ENCODE assay signal across 8 mouse cellular contexts in genomic region chr15:100706226-100706625, GRCm38 (mm10).
DNase-seq lines count a peak whose midpoint lies in the region.
"Had no signal": no experiment of that assay in that cellular context is flagged by ENCODE, and none has a peak within 500 bp of the region (broad histone marks: within the 10 kb centered on the region; RNA-seq: fewer than 3 reads in every experiment).

No protein-coding gene starts in this region.

- peak; percentile 93 for DNase-seq in CD4-positive helper T cell, adult 2 months (ENCODE audit: low read depth, low spot score)
- peak; percentile 93 for DNase-seq in T-cell, adult 2 months (ENCODE audit: low spot score)
- DNase-seq in lung, postnatal 4 days: peak; percentile 43 to 51
- peak; percentile 45 to 54 for DNase-seq in spleen, postnatal 14 days (ENCODE audit: low spot score in 2 of 2)
- no peak for DNase-seq in right cerebral cortex, adult 2 months (ENCODE audit: low spot score in 2 of 2)
- DNase-seq in c-Kit-positive CD71-positive TER-119-positive erythroid progenitor cells, embryonic 14.5 days (ENCODE audit: low spot score): no peak
- DNase-seq in urinary bladder, postnatal 4 days (ENCODE audit: low spot score in 2 of 2): no peak
- DNase-seq: cerebellum, adult 2 months had no signal

Comparison
In these comparisons a context has a peak if more than half of its experiments do, and no peak if none do; other contexts are left out.
1. DNase-seq: peak in CD4-positive helper T cell, adult 2 months (single experiment), T-cell, adult 2 months (single experiment), lung, postnatal 4 days (2 of 2) and spleen, postnatal 14 days (2 of 2); none in right cerebral cortex, adult 2 months (0 of 2), c-Kit-positive CD71-positive TER-119-positive erythroid progenitor cells, embryonic 14.5 days (single experiment) and urinary bladder, postnatal 4 days (0 of 2).